Mouse (Mus musculus) CH12.LX (cell line): Measurements from ENCODE around the gene Zfhx3.

Experiments used
- POLR2A ChIP-seq: IDR thresholded peaks from 2 replicates; pipeline ENCODE4 v1.6.1; 2011; ENCODE audit warnings: low read depth, mild to moderate bottlenecking, improper control_type of control experiment, low read length
- POLR2AphosphoS2 ChIP-seq: IDR thresholded peaks from 2 replicates; pipeline ENCODE4 v1.6.1; 2011; ENCODE audit warnings: low read depth, low read length, improper control_type of control experiment
- TCF12 ChIP-seq: IDR thresholded peaks from 2 replicates; pipeline ENCODE4 v1.6.1; 2014; ENCODE audit warnings: low read depth, mild to moderate bottlenecking, inconsistent platforms, low read length, improper control_type of control experiment

GRCm38 (mm10) chr8:108935834-108936694 is 993.6 kb downstream of the Zfhx3 start:
- no peak for TF ChIP-seq POLR2AphosphoS2
- no peak for TF ChIP-seq TCF12
- TF ChIP-seq POLR2A = no peak
